Mouse (Mus musculus) spleen, adult 10 weeks (tissue): Measurements from ENCODE around the gene Scnm1. TPM values are rescaled to one million over a fixed set of nuclear protein-coding genes. Genes with fewer than 3 reads are reported as not detected.

Experiments
- polyA plus RNA-seq: library from polyadenylated mRNA; stranded (reverse); fragments of 350-450 nt; fragmentation: Illumina TruSeq; extraction: RNeasy Lipid Tissue Mini Kit (QIAGEN cat#74804); gene quantifications from one replicate; pipeline ENCODE4 v1.2.3, GENCODE M21; 2015; ENCODE audit warnings: low replicate concordance; ENCODE audit not compliant: insufficient read depth

Gene Scnm1
- polyA plus RNA-seq, result 81.2 TPM

DNA sequence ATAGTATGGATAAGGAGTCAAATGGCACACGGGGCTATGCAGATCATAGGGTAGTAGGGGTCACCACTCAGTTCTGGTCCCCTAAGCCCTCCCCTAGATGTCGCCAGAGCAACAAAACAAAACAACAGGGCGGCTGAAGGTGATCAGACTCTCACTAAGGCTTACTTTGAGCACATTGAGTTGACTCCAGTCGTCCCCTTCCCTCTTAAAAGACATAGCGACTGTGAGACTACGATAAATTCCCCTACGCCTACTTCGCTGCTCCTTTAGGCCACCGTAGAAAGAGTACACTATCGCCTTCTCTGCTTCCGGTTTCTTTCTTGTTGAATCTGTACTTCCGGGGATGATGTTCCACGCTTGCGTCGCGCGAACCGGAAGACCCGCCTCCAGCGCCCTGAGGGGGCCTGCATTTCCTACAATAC lies at the start of gene Scnm1, which contains the start of gene Lysmd1:
TSS of gene Scnm1 (minus strand) at position 332 of the 422 bp plus-strand sequence.
TSS of gene Lysmd1 (plus strand) at position 409 of the 422 bp plus-strand sequence.

DNA sequence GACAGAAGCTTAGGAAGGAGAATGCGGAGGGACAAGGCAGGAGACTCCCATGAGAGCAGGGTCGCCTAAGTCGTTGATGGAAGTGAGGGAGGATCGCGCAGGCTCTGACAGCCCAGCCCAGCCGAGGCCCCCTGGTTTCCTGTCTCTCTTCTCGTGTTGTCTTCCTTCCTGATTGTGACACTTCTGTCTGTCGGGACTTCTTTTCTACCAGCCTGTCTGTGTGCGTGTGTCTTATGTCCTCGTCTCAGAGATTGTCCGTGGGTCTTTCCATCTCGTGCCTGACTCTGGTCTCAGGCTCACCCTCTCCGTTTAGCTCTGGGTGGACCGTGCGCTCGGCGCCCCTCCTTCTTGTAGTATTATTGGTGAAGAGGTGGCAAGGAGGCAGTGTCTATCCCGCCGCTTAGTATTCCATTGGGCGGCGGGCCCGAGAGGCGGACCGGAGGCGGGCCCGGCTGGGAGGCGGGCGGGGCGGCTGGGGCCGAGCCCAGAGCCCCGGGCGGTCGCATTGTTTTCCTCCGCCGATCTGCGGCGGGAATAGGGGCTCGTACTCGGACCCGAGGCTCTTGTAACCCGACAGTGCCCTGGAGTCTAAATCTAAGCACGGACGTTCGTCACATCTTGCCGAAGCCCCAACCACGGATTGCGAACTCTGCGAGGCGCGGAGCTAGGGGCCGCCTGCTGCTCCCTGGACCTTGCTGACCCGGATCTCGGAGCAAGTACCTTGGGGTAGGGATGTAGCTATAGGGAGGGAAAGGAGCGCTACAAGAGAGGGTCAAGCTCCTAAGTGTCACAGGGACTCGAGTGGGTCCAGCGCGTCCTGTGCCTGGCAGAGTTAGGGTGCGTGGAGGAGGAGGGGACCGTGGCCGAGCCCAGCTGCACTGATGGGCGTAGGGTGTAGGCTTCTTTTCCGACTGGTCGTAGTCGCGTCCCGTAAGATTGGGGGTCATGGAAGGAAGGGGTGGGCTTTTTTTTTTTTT lies 26.5 kb upstream of the Scnm1 start, which contains the start of gene Sema6c:
TSS of gene Sema6c (plus strand) at position 471 of the 977 bp plus-strand sequence.

DNA sequence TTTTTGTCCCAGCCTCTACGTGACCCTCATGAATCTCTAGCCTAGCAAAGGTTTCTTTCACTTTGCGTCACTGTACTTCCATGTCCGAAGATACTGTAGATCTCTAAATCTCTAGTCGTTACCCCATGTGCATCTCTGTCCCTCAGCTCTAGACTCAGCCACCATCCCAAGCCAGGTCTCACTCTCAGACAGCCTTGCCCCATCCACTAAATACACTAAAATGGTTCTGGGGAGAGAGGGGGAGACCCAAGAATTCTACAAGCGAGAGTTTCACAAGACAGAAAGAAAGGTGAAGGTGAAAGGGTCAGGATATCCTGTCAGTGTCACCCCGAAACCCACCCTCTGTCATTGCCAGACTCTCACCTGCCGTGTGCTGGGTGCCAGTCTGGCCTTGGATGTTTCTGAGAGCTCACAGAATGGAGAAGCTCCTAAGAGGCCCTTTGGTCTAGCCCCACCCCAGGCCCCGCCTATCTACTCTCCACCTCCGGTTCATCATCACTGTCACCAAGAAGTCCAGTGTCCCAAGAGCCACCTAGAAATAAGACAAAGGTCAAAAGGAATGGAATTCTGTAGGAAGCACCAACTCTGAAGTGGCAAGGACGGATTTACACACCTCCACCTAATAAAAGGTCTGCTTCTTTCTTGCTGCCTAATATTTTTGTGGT lies 8.3 kb upstream of the Scnm1 start, which contains the start of gene Tnfaip8l2:
TSS of gene Tnfaip8l2 (minus strand) at position 409 of the 665 bp plus-strand sequence.

DNA sequence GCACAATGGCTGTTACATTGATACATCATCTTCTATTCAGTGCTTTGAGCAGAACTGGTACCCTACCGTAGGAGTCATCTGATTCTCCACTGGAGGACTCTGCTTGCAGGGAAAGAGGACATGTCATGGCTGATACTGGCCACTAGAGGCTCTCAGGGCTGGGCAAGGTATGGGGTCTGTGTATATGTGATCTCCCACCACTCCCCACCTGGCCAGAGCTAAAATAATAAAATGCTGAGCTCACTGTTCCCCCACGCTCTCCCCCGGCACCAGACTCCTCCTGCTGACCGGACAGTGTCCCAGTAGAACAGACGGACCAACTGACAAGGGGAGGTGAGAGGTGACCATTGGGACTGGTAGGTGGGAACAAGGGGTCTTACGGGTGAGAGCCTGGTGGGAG lies 9.6 kb downstream of the Scnm1 start, which contains the start of gene Tmod4:
TSS of gene Tmod4 (plus strand) at position 231 of the 400 bp plus-strand sequence.

DNA sequence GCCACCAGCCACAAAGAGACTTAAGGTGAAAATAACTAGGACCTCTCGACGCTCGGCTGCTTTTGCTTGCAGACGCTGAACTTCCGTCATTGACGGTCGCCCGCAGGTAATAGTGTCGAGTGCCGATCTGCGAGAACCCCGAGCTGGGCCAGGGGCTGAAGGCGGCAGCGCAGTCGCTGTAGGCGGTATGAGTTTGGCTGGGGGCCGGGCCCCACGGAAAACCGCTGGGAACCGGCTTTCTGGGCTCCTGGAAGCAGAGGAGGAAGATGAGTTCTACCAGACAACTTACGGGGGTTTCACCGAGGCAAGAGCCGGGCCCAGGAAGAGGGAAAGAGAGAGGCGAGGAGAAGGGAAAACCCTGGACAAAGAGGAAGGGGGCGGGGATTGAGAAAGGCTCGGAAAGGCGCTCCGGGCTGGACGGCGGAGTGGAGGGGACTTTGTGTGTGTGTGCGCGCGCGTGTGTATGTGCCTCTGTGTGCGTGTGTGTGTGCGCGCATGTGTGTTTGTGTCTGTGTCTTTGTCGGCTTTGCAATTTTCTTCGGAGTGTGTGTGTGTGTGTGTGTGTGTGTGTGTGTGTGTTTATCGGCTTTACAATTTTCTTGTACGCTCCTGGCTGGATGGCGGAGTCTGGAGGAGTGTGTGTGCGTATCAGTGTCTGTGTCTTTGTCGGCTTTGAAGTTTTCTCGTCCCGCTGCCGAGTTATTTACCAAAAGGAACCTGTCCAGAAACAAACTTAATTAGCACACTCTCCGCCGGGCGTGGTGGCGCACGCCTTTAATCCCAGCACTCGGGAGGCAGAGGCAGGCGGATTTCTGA lies 22.7 kb downstream of the Scnm1 start, which contains the start of gene Vps72:
TSS of gene Vps72 (plus strand) at position 112 of the 816 bp plus-strand sequence.

DNA sequence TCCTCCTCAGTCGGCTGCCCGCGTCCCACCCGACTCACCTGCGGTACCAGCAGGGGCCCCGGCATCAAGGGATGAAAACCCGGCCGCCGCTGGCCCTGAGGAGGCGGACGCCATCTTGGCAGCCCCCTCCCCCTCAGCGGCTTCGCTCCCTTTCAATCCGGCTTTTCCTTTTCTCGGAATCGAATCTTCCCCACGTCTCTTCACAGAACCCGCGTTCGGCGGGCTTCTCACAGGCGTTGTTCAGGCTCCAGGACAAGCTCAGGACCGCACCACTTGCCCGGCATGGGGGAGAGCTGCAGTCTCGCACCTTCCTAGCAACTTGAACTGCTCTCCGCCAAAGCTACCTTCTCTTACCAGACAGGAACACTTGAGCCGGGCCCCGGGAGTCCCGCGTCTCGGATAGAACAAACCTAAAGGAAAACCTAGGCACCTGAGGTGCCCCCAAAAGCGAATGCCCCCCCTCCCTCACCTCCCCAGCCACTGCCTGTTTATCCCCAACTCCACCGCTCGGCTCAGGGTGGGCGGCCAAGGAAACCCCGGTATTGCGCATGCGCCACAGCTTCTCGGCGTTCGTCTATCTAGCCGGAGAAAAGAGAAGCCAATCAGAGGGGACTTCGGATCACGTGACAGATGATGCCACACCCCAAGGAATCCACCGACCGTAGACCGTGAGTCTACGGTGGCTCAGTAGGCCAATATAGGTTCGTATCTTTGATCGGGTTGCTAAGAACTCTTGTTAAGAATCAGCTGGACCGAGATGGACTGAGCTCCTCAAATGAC lies 27.3 kb downstream of the Scnm1 start, which contains the start of gene Pip5k1a:
TSS of gene Pip5k1a (minus strand) at position 593 of the 780 bp plus-strand sequence.

Other genes starting within 250 kb of the Scnm1 start
- gene Psmb4, start 247.1 kb downstream of the Scnm1 start, polyA plus RNA-seq, result 182 TPM
- gene Selenbp1, start 201.0 kb downstream of the Scnm1 start, polyA plus RNA-seq, result 18.9 TPM
- 55.5 TPM for gene Rfx5, start 179.9 kb downstream of the Scnm1 start, polyA plus RNA-seq
- gene Pi4kb, start 159.3 kb downstream of the Scnm1 start, polyA plus RNA-seq, result 62.1 TPM
- 19.5 TPM for gene Zfp687, start 118.6 kb downstream of the Scnm1 start, polyA plus RNA-seq
- gene Psmd4, start 91.4 kb downstream of the Scnm1 start, polyA plus RNA-seq, result 88.5 TPM
- gene Pip5k1a, start 27.1 kb downstream of the Scnm1 start, polyA plus RNA-seq, result 20.2 TPM
- 33.3 TPM for gene Vps72, start 23.0 kb downstream of the Scnm1 start, polyA plus RNA-seq
- 3.3 TPM for gene Tmod4, start 9.5 kb downstream of the Scnm1 start, polyA plus RNA-seq
- gene Lysmd1, start 77 bp upstream of the Scnm1 start, polyA plus RNA-seq, result 10.1 TPM
- gene Tnfaip8l2, start 8.3 kb upstream of the Scnm1 start, polyA plus RNA-seq, result 32.9 TPM
- gene Sema6c, start 26.4 kb upstream of the Scnm1 start, polyA plus RNA-seq, result 0.69 TPM
- 109 TPM for gene Gabpb2, start 83.9 kb upstream of the Scnm1 start, polyA plus RNA-seq
- 160 TPM for gene Cdc42se1, start 94.7 kb upstream of the Scnm1 start, polyA plus RNA-seq
- gene Mllt11, start 98.2 kb upstream of the Scnm1 start, polyA plus RNA-seq, result 24.0 TPM
- not detected for gene Gm128, start 107.6 kb upstream of the Scnm1 start, polyA plus RNA-seq
- gene Bnipl, start 117.2 kb upstream of the Scnm1 start, polyA plus RNA-seq, result not detected
- 37.6 TPM for gene Mindy1, start 147.3 kb upstream of the Scnm1 start, polyA plus RNA-seq
- 13.4 TPM for gene Prune1, start 148.1 kb upstream of the Scnm1 start, polyA plus RNA-seq
- gene Anxa9, start 173.2 kb upstream of the Scnm1 start, polyA plus RNA-seq, result 6.3 TPM
- gene Cers2, start 180.8 kb upstream of the Scnm1 start, polyA plus RNA-seq, result 215 TPM
- 47.4 TPM for gene Setdb1, start 223.2 kb upstream of the Scnm1 start, polyA plus RNA-seq